Mouse (Mus musculus) limb, embryonic 15.5 days (tissue): ENCODE measurements at regions not wholly inside any gene's neighbourhood (a gene's known extent, or its start where the extent isn't known, plus 50 kb on each side); places are given as distances from the start of the nearest gene placed in this dataset.

Source experiments
- ATAC-seq: fragments of 200-750 bp; cut with Nextera tagmentation; 2 replicates; pipeline ENCODE4 v1.8.0; 2017; ENCODE audit warnings: low read depth, moderate TSS enrichment; ENCODE audit not compliant: insufficient number of reproducible peaks, low FRiP score, low TSS enrichment
- H3K27ac ChIP-seq: fragments of 300-500 bp; sonication (generic); 2 replicates; pipeline ENCODE4 v1.5.1; 2015; ENCODE audit warnings: moderate library complexity, mild to moderate bottlenecking, inconsistent platforms
- H3K27me3 ChIP-seq: fragments of 300-500 bp; sonication (generic); 2 replicates; pipeline ENCODE4 v1.6.1; 2015; ENCODE audit warnings: inconsistent platforms
- H3K36me3 ChIP-seq: fragments of 300-500 bp; sonication (generic); 2 replicates; pipeline ENCODE4 v1.6.1; 2015; ENCODE audit warnings: inconsistent platforms
- H3K4me1 ChIP-seq: fragments of 300-500 bp; sonication (generic); 2 replicates; pipeline ENCODE4 v1.6.1; 2015; ENCODE audit warnings: inconsistent platforms
- H3K4me2 ChIP-seq: fragments of 300-500 bp; sonication (generic); 2 replicates; pipeline ENCODE4 v1.6.1; 2015; ENCODE audit warnings: mild to moderate bottlenecking, inconsistent platforms
- H3K4me3 ChIP-seq: fragments of 300-500 bp; sonication (generic); 2 replicates; pipeline ENCODE4 v1.5.1; 2015; ENCODE audit warnings: mild to moderate bottlenecking, inconsistent platforms
- H3K9ac ChIP-seq: fragments of 300-500 bp; sonication (generic); 2 replicates; pipeline ENCODE4 v1.6.1; 2015; ENCODE audit warnings: inconsistent platforms
- H3K9me3 ChIP-seq: fragments of 300-500 bp; sonication (generic); 2 replicates; pipeline ENCODE4 v1.6.1; 2016; ENCODE audit warnings: inconsistent platforms
- WGBS: fragments of 180-500 bp; shearing (Covaris S2); methylation state at CpG from one replicate; pipeline ENCODE4 v1.1.7; 2015; 5-methylcytosine and 5-hydroxymethylcytosine counted together

- H3K36me3 ChIP-seq: no peaks in the 10 kb centered on the region
- no peak overlapping the region for H3K9ac ChIP-seq
- ATAC-seq: no peak
- H3K27ac ChIP-seq: no peak overlapping the region
- H3K4me3 ChIP-seq: no peak overlapping the region
- H3K9me3 ChIP-seq: no peaks in the 10 kb centered on the region
- 54% methylated on average over 6 of the region's 6 CpGs for WGBS
- H3K4me1 ChIP-seq: peaks cover 14% of the 10 kb centered on the region
- H3K4me2 ChIP-seq: no peak overlapping the region
- H3K27me3 ChIP-seq: peaks cover 79% of the 10 kb centered on the region
Measured at GRCm38 (mm10) chr12:110183473-110183872, 95.4 kb upstream of the Dio3 start.

- H3K9ac ChIP-seq: no peak overlapping the region
- no peaks in the 10 kb centered on the region for H3K9me3 ChIP-seq
- H3K4me1 ChIP-seq: peaks cover 24% of the 10 kb centered on the region
- peaks cover 85% of the 10 kb centered on the region for H3K27me3 ChIP-seq
- no peak overlapping the region for H3K27ac ChIP-seq
- H3K4me2 ChIP-seq: no peak overlapping the region
- no peak overlapping the region for H3K4me3 ChIP-seq
- no peak for ATAC-seq
- 36% methylated on average over 9 of the region's 9 CpGs for WGBS
- no peaks in the 10 kb centered on the region for H3K36me3 ChIP-seq
Measured at GRCm38 (mm10) chr12:110185399-110185798, 93.5 kb upstream of the Dio3 start.

GRCm38 (mm10) chr12:110186381-110186780 lies 92.5 kb upstream of the Dio3 start:
- 26% methylated on average over 3 of the region's 3 CpGs for WGBS
- Histone ChIP-seq H3K27ac (no peak overlapping the region), H3K4me3 (no peak overlapping the region), H3K36me3 (no peaks in the 10 kb centered on the region), H3K9ac (no peak overlapping the region), H3K27me3 (peaks cover 92% of the 10 kb centered on the region), H3K4me2 (no peak overlapping the region), H3K4me1 (peaks cover 24% of the 10 kb centered on the region), H3K9me3 (no peaks in the 10 kb centered on the region)
- ATAC-seq: no peak

GRCm38 (mm10) chr12:110186911-110187245 lies 92.0 kb upstream of the Dio3 start:
- ATAC-seq: no peak
- Histone ChIP-seq H3K27me3 (peaks cover 93% of the 10 kb centered on the region), H3K27ac (no peak overlapping the region), H3K36me3 (no peaks in the 10 kb centered on the region), H3K4me2 (no peak overlapping the region), H3K4me1 (peaks cover 24% of the 10 kb centered on the region), H3K9me3 (no peaks in the 10 kb centered on the region), H3K4me3 (no peak overlapping the region), H3K9ac (no peak overlapping the region)
- 7% methylated on average over 10 of the region's 10 CpGs for WGBS

GRCm38 (mm10) chr12:110187246-110188135 lies 91.4 kb upstream of the Dio3 start:
- no peak overlapping the region for H3K9ac ChIP-seq
- H3K4me3 ChIP-seq: peak overlapping the region; percentile 8
- H3K36me3 ChIP-seq: no peaks in the 10 kb centered on the region
- H3K4me1 ChIP-seq: peaks cover 24% of the 10 kb centered on the region
- H3K27me3 ChIP-seq: peaks cover 94% of the 10 kb centered on the region
- ATAC-seq: no peak
- WGBS: 2% methylated on average over 49 of the region's 49 CpGs
- no peak overlapping the region for H3K27ac ChIP-seq
- peak overlapping the region; percentile 29; the same call in 1 of the 2 replicates for H3K4me2 ChIP-seq
- no peaks in the 10 kb centered on the region for H3K9me3 ChIP-seq

- H3K4me3 ChIP-seq: peak overlapping the region; percentile 13; the same call in 1 of the 2 replicates
- H3K27me3 ChIP-seq: peaks cover 90% of the 10 kb centered on the region
- no peak for ATAC-seq
- peaks cover 24% of the 10 kb centered on the region for H3K4me1 ChIP-seq
- no peak overlapping the region for H3K9ac ChIP-seq
- 1% methylated on average over 29 of the region's 29 CpGs for WGBS
- H3K27ac ChIP-seq: no peak overlapping the region
- no peaks in the 10 kb centered on the region for H3K9me3 ChIP-seq
- H3K36me3 ChIP-seq: no peaks in the 10 kb centered on the region
- H3K4me2 ChIP-seq: 0 out of 2 replicates have a peak overlapping the region, but pooled peaks have one; percentile 29
Measured at GRCm38 (mm10) chr12:110188136-110188631, 90.7 kb upstream of the Dio3 start.

- no peak overlapping the region for H3K27ac ChIP-seq
- ATAC-seq: no peak
- H3K4me1 ChIP-seq: peaks cover 24% of the 10 kb centered on the region
- H3K4me2 ChIP-seq: 0 out of 2 replicates have a peak overlapping the region, but pooled peaks have one; percentile 13
- H3K9ac ChIP-seq: no peak overlapping the region
- peak overlapping the region; percentile 13; the same call in 1 of the 2 replicates for H3K4me3 ChIP-seq
- 2% methylated on average over 39 of the region's 39 CpGs for WGBS
- H3K9me3 ChIP-seq: no peaks in the 10 kb centered on the region
- no peaks in the 10 kb centered on the region for H3K36me3 ChIP-seq
- H3K27me3 ChIP-seq: peaks cover 89% of the 10 kb centered on the region
Measured at GRCm38 (mm10) chr12:110188641-110189328, 90.1 kb upstream of the Dio3 start.

- Histone ChIP-seq H3K9me3 (no peaks in the 10 kb centered on the region), H3K4me1 (peaks cover 24% of the 10 kb centered on the region), H3K27me3 (peaks cover 89% of the 10 kb centered on the region), H3K9ac (no peak overlapping the region), H3K27ac (no peak overlapping the region), H3K4me2 (no peak overlapping the region), H3K36me3 (no peaks in the 10 kb centered on the region), H3K4me3 (no peak overlapping the region)
- no peak for ATAC-seq
- 1% methylated on average over 19 of the region's 19 CpGs for WGBS
Measured at GRCm38 (mm10) chr12:110189329-110189642, 89.6 kb upstream of the Dio3 start.

GRCm38 (mm10) chr12:110192186-110192585 lies 86.7 kb upstream of the Dio3 start:
- Histone ChIP-seq H3K27me3 (peaks cover 81% of the 10 kb centered on the region), H3K4me3 (no peak overlapping the region), H3K9me3 (no peaks in the 10 kb centered on the region), H3K9ac (no peak overlapping the region), H3K36me3 (no peaks in the 10 kb centered on the region), H3K27ac (no peak overlapping the region), H3K4me1 (peaks cover 23% of the 10 kb centered on the region), H3K4me2 (no peak overlapping the region)
- 82% methylated on average over 8 of the region's 8 CpGs for WGBS
- no peak for ATAC-seq

- 75% methylated on average over 3 of the region's 3 CpGs for WGBS
- no peak for ATAC-seq
Measured at GRCm38 (mm10) chr12:110197366-110197765, 81.5 kb upstream of the Dio3 start.

GRCm38 (mm10) chr12:110200471-110200870 lies 78.4 kb upstream of the Dio3 start:
- no peak overlapping the region for H3K9ac ChIP-seq
- H3K4me1 ChIP-seq: peaks cover 10% of the 10 kb centered on the region
- no peak overlapping the region for H3K4me3 ChIP-seq
- no peak overlapping the region for H3K4me2 ChIP-seq
- 87% methylated on average over 7 of the region's 7 CpGs for WGBS
- no peaks in the 10 kb centered on the region for H3K9me3 ChIP-seq
- no peak overlapping the region for H3K27ac ChIP-seq
- ATAC-seq: no peak
- H3K36me3 ChIP-seq: no peaks in the 10 kb centered on the region
- H3K27me3 ChIP-seq: peaks cover 47% of the 10 kb centered on the region; the same call in 1 of the 2 replicates

More at GRCm38 (mm10) chr12:110197366-110197765, 81.5 kb upstream of the Dio3 start:
- Histone ChIP-seq H3K27ac (no peak overlapping the region), H3K4me2 (no peak overlapping the region), H3K36me3 (no peaks in the 10 kb centered on the region), H3K4me3 (no peak overlapping the region), H3K9ac (no peak overlapping the region), H3K27me3 (peaks cover 51% of the 10 kb centered on the region), H3K4me1 (no peaks in the 10 kb centered on the region), H3K9me3 (no peaks in the 10 kb centered on the region)

- Histone ChIP-seq H3K4me3 (no peak overlapping the region), H3K4me1 (peaks cover 10% of the 10 kb centered on the region), H3K4me2 (no peak overlapping the region), H3K27ac (no peak overlapping the region), H3K27me3 (peaks cover 44% of the 10 kb centered on the region; the same call in 1 of the 2 replicates), H3K9me3 (no peaks in the 10 kb centered on the region), H3K9ac (no peak overlapping the region), H3K36me3 (no peaks in the 10 kb centered on the region)
- no peak for ATAC-seq
- WGBS: 78% methylated on average over 4 of the region's 4 CpGs
Measured at GRCm38 (mm10) chr12:110200887-110201286, 78.0 kb upstream of the Dio3 start.
